Mouse (Mus musculus): ENCODE data around the gene Gm7544. TPM values are rescaled to one million over a fixed set of nuclear protein-coding genes. Genes with fewer than 3 reads are reported as not detected.

Gm7544 gene
- polyA plus RNA-seq (2017; shearing (Covaris generic)) = not detected

GRCm38 (mm10) chr1:82955913-82956312, at the start of gene Gm7544:
Gm7544 (minus strand) TSS chr1:82956013.

GRCm38 (mm10) chr1:83000306-83000705, 44.5 kb upstream of the Gm7544 start, which contains the start of gene Gm47959:
Gm47959 (plus strand) TSS chr1:83000548.

GRCm38 (mm10) chr1:82959870-82960385, 4.1 kb upstream of the Gm7544 start, which contains the start of gene Gm47955:
Gm47955 (plus strand) TSS chr1:82960286.

GRCm38 (mm10) chr1:82943295-82943694, 12.5 kb downstream of the Gm7544 start, which contains the start of gene A030003K21Rik:
A030003K21Rik (minus strand) TSS chr1:82943388.

GRCm38 (mm10) chr1:82931326-82931725, 24.5 kb downstream of the Gm7544 start, which contains the start of gene Gm6217:
Gm6217 (minus strand) TSS chr1:82931399.

GRCm38 (mm10) chr1:82924650-82925049, 31.2 kb downstream of the Gm7544 start, which contains the start of gene A030014E15Rik:
A030014E15Rik (plus strand) TSS chr1:82924917.

GRCm38 (mm10) chr1:82913025-82913424, 42.8 kb downstream of the Gm7544 start, which contains the start of gene A030005L19Rik:
A030005L19Rik (plus strand) TSS chr1:82913325.

Other genes starting within 250 kb of the Gm7544 start
- gene Mff, start 231.1 kb downstream of the Gm7544 start, polyA plus RNA-seq (2017; shearing (Covaris generic)) = 185 TPM
- gene Tm4sf20, start 187.6 kb downstream of the Gm7544 start, polyA plus RNA-seq (2017; shearing (Covaris generic)) = 0.47 TPM
- not detected for gene Gm47791, start 184.8 kb downstream of the Gm7544 start, polyA plus RNA-seq (2017; shearing (Covaris generic))
- gene Agfg1, start 116.5 kb downstream of the Gm7544 start, polyA plus RNA-seq (2017; shearing (Covaris generic)) = 133 TPM
- gene A030005L19Rik, start 42.7 kb downstream of the Gm7544 start, polyA plus RNA-seq (2017; shearing (Covaris generic)) = not detected
- not detected for gene A030014E15Rik, start 31.1 kb downstream of the Gm7544 start, polyA plus RNA-seq (2017; shearing (Covaris generic))
- not detected for gene Gm6217, start 24.6 kb downstream of the Gm7544 start, polyA plus RNA-seq (2017; shearing (Covaris generic))
- gene A030003K21Rik, start 12.6 kb downstream of the Gm7544 start, polyA plus RNA-seq (2017; shearing (Covaris generic)) = not detected
- gene Gm47955, start 4.3 kb upstream of the Gm7544 start, polyA plus RNA-seq (2017; shearing (Covaris generic)) = not detected
- gene Gm47959, start 44.5 kb upstream of the Gm7544 start, polyA plus RNA-seq (2017; shearing (Covaris generic)) = not detected
- gene Slc19a3, start 82.4 kb upstream of the Gm7544 start, polyA plus RNA-seq (2017; shearing (Covaris generic)) = not detected
- not detected for gene Krtap28-10, start 86.5 kb upstream of the Gm7544 start, polyA plus RNA-seq (2017; shearing (Covaris generic))
- 0.57 TPM for gene Gm47969, start 88.9 kb upstream of the Gm7544 start, polyA plus RNA-seq (2017; shearing (Covaris generic))
- gene A030005K14Rik, start 103.4 kb upstream of the Gm7544 start, polyA plus RNA-seq (2017; shearing (Covaris generic)) = not detected
- not detected for gene Krtap28-13, start 104.9 kb upstream of the Gm7544 start, polyA plus RNA-seq (2017; shearing (Covaris generic))
- not detected for gene Ccl20, start 160.8 kb upstream of the Gm7544 start, polyA plus RNA-seq (2017; shearing (Covaris generic))
- not detected for gene Daw1, start 203.7 kb upstream of the Gm7544 start, polyA plus RNA-seq (2017; shearing (Covaris generic))